Mouse (Mus musculus): ENCODE results near the gene Tsga13. TPM values are rescaled to one million over a fixed set of nuclear protein-coding genes. Genes with fewer than 3 reads are reported as not detected.

Tsga13 gene
- polyA plus RNA-seq, 1 experiment: 0.32 TPM

DNA sequence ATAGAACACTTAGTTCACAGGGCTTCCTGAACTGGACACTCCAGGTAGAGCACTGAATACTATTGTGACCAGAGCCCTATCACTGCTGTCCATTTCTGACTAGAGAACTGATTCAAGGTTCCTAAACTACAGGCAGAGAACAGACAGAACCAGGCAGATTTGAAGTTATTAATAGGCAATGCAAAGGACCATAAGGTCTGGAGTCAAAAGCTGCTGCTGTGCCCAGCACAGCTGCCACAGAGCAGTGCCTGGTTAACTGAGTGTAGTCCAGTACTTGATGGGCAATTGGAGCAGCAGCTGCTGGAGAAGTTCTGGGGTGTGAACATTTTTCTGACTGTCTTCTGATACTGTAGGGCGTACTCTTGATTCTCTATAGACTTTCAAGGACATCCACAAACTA lies 48.9 kb downstream of the Tsga13 start:
- Histone ChIP-seq H3K4me1 (ENCODE audit: control insufficient read depth, insufficient read depth, insufficient read length) (no peaks in the 10 kb centered on the region), H3K4me3 (ENCODE audit: extremely low read depth, insufficient read depth, insufficient read length) (no peak overlapping the region), H3K27me3 (ENCODE audit: control insufficient read depth, insufficient read depth, low read length) (no peaks in the 10 kb centered on the region), H3K36me3 (ENCODE audit: control insufficient read depth, insufficient read depth, low read length) (no peaks in the 10 kb centered on the region), H3K27ac (ENCODE audit: insufficient read depth, low read length) (no peak overlapping the region)
- 94% methylated on average over 1 of the region's 1 CpGs for WGBS
- DNase-seq (ENCODE audit: low read depth in 1 of 2, low spot score in 2 of 2): no peak
- TF ChIP-seq POLR2A (IDR thresholded peaks at IDR 0.05; ENCODE audit: low read depth, low read length): no peak
- TF ChIP-seq CTCF (IDR thresholded peaks at IDR 0.05; ENCODE audit: extremely low read depth, insufficient read depth, insufficient read length, insufficient replicate concordance): no peak

DNA sequence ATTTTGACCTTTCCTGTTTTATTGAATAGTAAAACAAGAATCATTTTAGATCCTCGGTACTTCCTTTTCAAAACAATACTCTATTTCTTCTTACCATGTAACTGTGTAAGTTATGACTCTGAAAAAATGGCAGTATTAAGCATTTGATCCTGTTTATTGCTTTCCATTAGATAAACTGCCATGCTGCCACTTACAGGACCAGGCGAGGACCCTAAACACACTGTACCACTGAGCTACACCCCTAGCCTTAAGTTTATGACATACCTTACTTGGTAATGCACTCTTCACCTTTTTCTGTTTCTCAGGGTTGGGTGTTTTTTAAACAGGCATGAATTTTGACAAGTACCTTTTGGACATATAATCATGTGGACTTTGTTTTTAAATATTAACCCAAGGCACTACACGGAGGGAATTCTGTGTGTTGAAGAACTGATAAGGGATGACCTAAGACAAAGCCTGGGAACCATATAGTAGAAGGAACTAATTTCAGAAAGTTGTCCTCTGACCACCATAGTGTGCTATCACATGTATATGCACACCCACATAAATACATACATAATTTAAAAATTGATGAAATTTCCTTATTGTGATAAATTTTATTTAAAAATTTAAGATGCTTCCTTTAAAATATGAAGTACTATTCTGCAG lies 50.2 kb downstream of the Tsga13 start:
- Histone ChIP-seq H3K27me3 (ENCODE audit: control insufficient read depth, insufficient read depth, low read length) (no peaks in the 10 kb centered on the region), H3K4me1 (ENCODE audit: control insufficient read depth, insufficient read depth, insufficient read length) (no peaks in the 10 kb centered on the region), H3K36me3 (ENCODE audit: control insufficient read depth, insufficient read depth, low read length) (peaks cover 3% of the 10 kb centered on the region; the same call in 1 of the 2 replicates), H3K4me3 (ENCODE audit: extremely low read depth, insufficient read depth, insufficient read length) (no peak overlapping the region), H3K27ac (ENCODE audit: insufficient read depth, low read length) (no peak overlapping the region)
- WGBS: 87% methylated on average over 3 of the region's 3 CpGs
- TF ChIP-seq POLR2A (IDR thresholded peaks at IDR 0.05; ENCODE audit: low read depth, low read length): no peak
- no peak for TF ChIP-seq CTCF (IDR thresholded peaks at IDR 0.05; ENCODE audit: extremely low read depth, insufficient read depth, insufficient read length, insufficient replicate concordance)
- DNase-seq (ENCODE audit: low read depth in 1 of 2, low spot score in 2 of 2): no peak

- TF ChIP-seq POLR2A (IDR thresholded peaks at IDR 0.05; ENCODE audit: low read depth, low read length) (no peak), CTCF (IDR thresholded peaks at IDR 0.05; ENCODE audit: extremely low read depth, insufficient read depth, insufficient read length, insufficient replicate concordance) (no peak)
- H3K27me3 ChIP-seq (ENCODE audit: control insufficient read depth, insufficient read depth, low read length): no peaks in the 10 kb centered on the region
- H3K4me3 ChIP-seq (ENCODE audit: extremely low read depth, insufficient read depth, insufficient read length): no peak overlapping the region
- H3K27ac ChIP-seq (ENCODE audit: insufficient read depth, low read length): no peak overlapping the region
- H3K4me1 ChIP-seq (ENCODE audit: control insufficient read depth, insufficient read depth, insufficient read length): no peaks in the 10 kb centered on the region
- H3K36me3 ChIP-seq (ENCODE audit: control insufficient read depth, insufficient read depth, low read length): peaks cover 10% of the 10 kb centered on the region
- WGBS: 76% methylated on average over 7 of the region's 7 CpGs
- peak; percentile 3 to 54 for DNase-seq (ENCODE audit: low read depth in 1 of 2, low spot score in 2 of 2)
These were observed 59.4 kb downstream of the Tsga13 start for GRCm38 (mm10) chr6:30855956-30856355.

GRCm38 (mm10) chr6:30855205-30855604 lies 60.2 kb downstream of the Tsga13 start:
- DNase-seq (ENCODE audit: low read depth in 1 of 2, low spot score in 2 of 2): no peak
- whole genome bisulfite sequencing: 95% methylated on average over 2 of the region's 2 CpGs
- Histone ChIP-seq H3K4me3 (ENCODE audit: extremely low read depth, insufficient read depth, insufficient read length) (no peak overlapping the region), H3K27ac (ENCODE audit: insufficient read depth, low read length) (no peak overlapping the region), H3K4me1 (ENCODE audit: control insufficient read depth, insufficient read depth, insufficient read length) (no peaks in the 10 kb centered on the region), H3K36me3 (ENCODE audit: control insufficient read depth, insufficient read depth, low read length) (peaks cover 8% of the 10 kb centered on the region), H3K27me3 (ENCODE audit: control insufficient read depth, insufficient read depth, low read length) (no peaks in the 10 kb centered on the region)
- TF ChIP-seq POLR2A (IDR thresholded peaks at IDR 0.05; ENCODE audit: low read depth, low read length): no peak

GRCm38 (mm10) chr6:30849818-30850217 lies 65.6 kb downstream of the Tsga13 start:
- 81% methylated on average over 2 of the region's 2 CpGs for WGBS
- peaks cover 1% of the 10 kb centered on the region for H3K36me3 ChIP-seq (ENCODE audit: control insufficient read depth, insufficient read depth, low read length)
- no peak overlapping the region for H3K27ac ChIP-seq (ENCODE audit: insufficient read depth, low read length)
- no peak for DNase-seq (ENCODE audit: low read depth in 1 of 2, low spot score in 2 of 2)
- TF ChIP-seq POLR2A (IDR thresholded peaks at IDR 0.05; ENCODE audit: low read depth, low read length) (no peak), CTCF (IDR thresholded peaks at IDR 0.05; ENCODE audit: extremely low read depth, insufficient read depth, insufficient read length, insufficient replicate concordance) (no peak)
- no peaks in the 10 kb centered on the region for H3K27me3 ChIP-seq (ENCODE audit: control insufficient read depth, insufficient read depth, low read length)
- H3K4me1 ChIP-seq (ENCODE audit: control insufficient read depth, insufficient read depth, insufficient read length): no peaks in the 10 kb centered on the region
- H3K4me3 ChIP-seq (ENCODE audit: extremely low read depth, insufficient read depth, insufficient read length): no peak overlapping the region

Other genes with a start within 250 kb of the Tsga13 start
- 2.7 and 2.9 TPM in 2 replicates for gene Cep41, start 221.8 kb downstream of the Tsga13 start, polyA plus RNA-seq (2012; rRNA removed)
- gene Mest, start 192.0 kb downstream of the Tsga13 start, polyA plus RNA-seq (2012; rRNA removed): 7.6 and 60.5 TPM in 2 replicates
- gene Copg2, start 18.8 kb downstream of the Tsga13 start, polyA plus RNA-seq (2012; rRNA removed): 4.4 and 5.5 TPM in 2 replicates
- gene Klf14, start 43.5 kb upstream of the Tsga13 start, polyA plus RNA-seq (2012; rRNA removed): not detected in 2 replicates